Mouse (Mus musculus) heart, postnatal 0 days (tissue): ENCODE data around the gene C1qtnf2. TPM values are rescaled to one million over a fixed set of nuclear protein-coding genes. Genes with fewer than 3 reads are reported as not detected.

Experiments
- ATAC-seq: fragments of 200-750 bp; cut with Nextera tagmentation; 2 replicates; pipeline ENCODE4 v1.8.0; 2017; ENCODE audit warnings: low read depth, moderate number of reproducible peaks, moderate library complexity; ENCODE audit not compliant: insufficient read depth
- DNase-seq: peaks from one replicate; pipeline ENCODE4 v3.0.0-alpha.2; 2016; ENCODE audit warnings: low spot score
- H3K27ac ChIP-seq: fragments of 300-500 bp; sonication (generic); 2 replicates; pipeline ENCODE4 v1.5.1; 2014; ENCODE audit warnings: low read depth, mild to moderate bottlenecking
- H3K27me3 ChIP-seq: fragments of 300-500 bp; sonication (generic); 2 replicates; pipeline ENCODE4 v1.6.1; 2014; ENCODE audit warnings: low read length, mixed read lengths; ENCODE audit not compliant: control insufficient read depth, insufficient read depth
- H3K36me3 ChIP-seq: fragments of 300-500 bp; sonication (generic); replicated peaks from 2 replicates; pipeline ENCODE4 v1.6.1; 2014; ENCODE audit warnings: low read length, mixed read lengths; ENCODE audit not compliant: control insufficient read depth, insufficient read depth
- H3K4me1 ChIP-seq: fragments of 300-500 bp; sonication (generic); 2 replicates; pipeline ENCODE4 v1.6.1; 2014; ENCODE audit warnings: antibody characterized with exemption; ENCODE audit not compliant: control insufficient read depth, insufficient read depth
- H3K4me2 ChIP-seq: fragments of 300-500 bp; sonication (generic); 2 replicates; pipeline ENCODE4 v1.6.1; 2014; ENCODE audit warnings: low read depth, mild to moderate bottlenecking, low read length, moderate library complexity
- H3K4me3 ChIP-seq: fragments of 300-500 bp; sonication (generic); 2 replicates; pipeline ENCODE4 v1.5.1; 2014; ENCODE audit warnings: low read depth, low read length
- H3K9ac ChIP-seq: fragments of 300-500 bp; sonication (generic); replicated peaks from 2 replicates; pipeline ENCODE4 v1.6.1; 2014; ENCODE audit warnings: low read depth, low read length, mixed read lengths
- H3K9me3 ChIP-seq: fragments of 300-500 bp; sonication (generic); replicated peaks from 2 replicates; pipeline ENCODE4 v1.6.1; 2016; ENCODE audit warnings: low read length; ENCODE audit not compliant: control insufficient read depth
- CTCF ChIP-seq: IDR thresholded peaks from 2 replicates; pipeline ENCODE4 v1.5.1; 2016; ENCODE audit warnings: antibody characterized with exemption, control low read depth, low read depth
- EP300 ChIP-seq: IDR thresholded peaks from 2 replicates; pipeline ENCODE4 v1.6.1; 2016; ENCODE audit warnings: antibody characterized with exemption, low read depth
- WGBS: fragments of 180-500 bp; shearing (Covaris S2); extraction: QIAGEN DNeasy Blood & Tissue Kit; methylation state at CpG from one replicate; pipeline ENCODE4 v1.1.7; 2014; 5-methylcytosine and 5-hydroxymethylcytosine counted together
- polyA plus RNA-seq: library from polyadenylated mRNA; unstranded; fragments of >200 nt; fragmentation: Nextera tagmentation; extraction: Ambion mirVana; gene quantifications from 2 replicates; pipeline ENCODE4 v1.2.1, GENCODE M21; 2015
- total RNA-seq: library from RNA; depleted of rRNA; stranded (reverse); fragments of >200 nt; gene quantifications from 2 replicates; pipeline ENCODE4 v1.2.3, GENCODE M21; 2014; ENCODE audit warnings: low replicate concordance

Gene C1qtnf2
- total and polyA plus RNA-seq, 2 experiments from 2014 or later: 13.9 to 14.3 TPM

GRCm38 (mm10) chr11:43433254-43434023, 40.6 kb upstream of the C1qtnf2 start, which contains the start of gene Slu7:
Gene Slu7, plus strand, starts transcription at chr11:43433744.
- 6% methylated on average over 38 of the region's 38 CpGs for WGBS
- peak; percentile 87 for ATAC-seq
- DNase-seq: peak; percentile 86
- Histone ChIP-seq H3K4me2 (peak within 1 kb of the TSS; percentile 66), H3K4me1 (peaks cover 11% of the 10 kb centered on the region), H3K36me3 (peaks cover 13% of the 10 kb centered on the region), H3K9me3 (no peaks in the 10 kb centered on the region; the same call in 1 of the 2 replicates), H3K4me3 (peak within 1 kb of the TSS; percentile 99), H3K27ac (peak within 1 kb of the TSS; percentile 82), H3K9ac (peak within 1 kb of the TSS; percentile 88), H3K27me3 (no peaks in the 10 kb centered on the region)
- TF ChIP-seq EP300: no peak
- peak; percentile 16; the same call in 1 of the 2 replicates for TF ChIP-seq CTCF

- Histone ChIP-seq H3K27me3 (no peaks in the 10 kb centered on the region), H3K9ac (peak overlapping the region; percentile 88), H3K4me3 (peak overlapping the region; percentile 99), H3K4me2 (peak overlapping the region; percentile 66), H3K36me3 (peaks cover 19% of the 10 kb centered on the region), H3K9me3 (no peaks in the 10 kb centered on the region; the same call in 1 of the 2 replicates), H3K27ac (peak overlapping the region; percentile 82), H3K4me1 (peaks cover 11% of the 10 kb centered on the region)
- no peak for TF ChIP-seq EP300
- no peak for TF ChIP-seq CTCF
- DNase-seq (no peak), ATAC-seq (no peak)
- 1% methylated on average over 9 of the region's 9 CpGs for WGBS
Observed at GRCm38 (mm10) chr11:43434024-43434407, 40.1 kb upstream of the C1qtnf2 start.

- H3K9me3 ChIP-seq: no peaks in the 10 kb centered on the region
- WGBS: 94% methylated on average over 10 of the region's 10 CpGs
- H3K36me3 ChIP-seq: peaks cover 89% of the 10 kb centered on the region
- no peak overlapping the region for H3K9ac ChIP-seq
- H3K4me1 ChIP-seq: no peaks in the 10 kb centered on the region
- no peak for TF ChIP-seq CTCF
- no peak for TF ChIP-seq EP300
- no peak overlapping the region for H3K4me3 ChIP-seq
- DNase-seq (no peak), ATAC-seq (no peak)
- H3K27me3 ChIP-seq: no peaks in the 10 kb centered on the region
- no peak overlapping the region for H3K27ac ChIP-seq
- H3K4me2 ChIP-seq: no peak overlapping the region
Observed at GRCm38 (mm10) chr11:43441121-43441520, 33.0 kb upstream of the C1qtnf2 start.

GRCm38 (mm10) chr11:43443183-43443582, 30.9 kb upstream of the C1qtnf2 start:
- 91% methylated on average over 13 of the region's 13 CpGs for WGBS
- ATAC-seq (no peak), DNase-seq (no peak)
- H3K4me3 ChIP-seq: no peak overlapping the region
- H3K9me3 ChIP-seq: no peaks in the 10 kb centered on the region
- no peaks in the 10 kb centered on the region for H3K4me1 ChIP-seq
- TF ChIP-seq CTCF: no peak
- no peak for TF ChIP-seq EP300
- H3K36me3 ChIP-seq: peaks cover 92% of the 10 kb centered on the region
- H3K9ac ChIP-seq: no peak overlapping the region
- no peaks in the 10 kb centered on the region for H3K27me3 ChIP-seq
- no peak overlapping the region for H3K4me2 ChIP-seq
- H3K27ac ChIP-seq: no peak overlapping the region

- Histone ChIP-seq H3K4me3 (no peak overlapping the region), H3K4me2 (no peak overlapping the region), H3K9me3 (no peaks in the 10 kb centered on the region), H3K9ac (no peak overlapping the region), H3K4me1 (no peaks in the 10 kb centered on the region), H3K27ac (no peak overlapping the region), H3K36me3 (peaks cover 26% of the 10 kb centered on the region), H3K27me3 (no peaks in the 10 kb centered on the region)
- 53% methylated on average over 2 of the region's 2 CpGs for WGBS
- ATAC-seq (no peak), DNase-seq (no peak)
- TF ChIP-seq CTCF (no peak), EP300 (no peak)
Observed at GRCm38 (mm10) chr11:43449916-43450315, 24.2 kb upstream of the C1qtnf2 start.
